Mouse (Mus musculus): ENCODE data around the gene Mrtfa.

DNA sequence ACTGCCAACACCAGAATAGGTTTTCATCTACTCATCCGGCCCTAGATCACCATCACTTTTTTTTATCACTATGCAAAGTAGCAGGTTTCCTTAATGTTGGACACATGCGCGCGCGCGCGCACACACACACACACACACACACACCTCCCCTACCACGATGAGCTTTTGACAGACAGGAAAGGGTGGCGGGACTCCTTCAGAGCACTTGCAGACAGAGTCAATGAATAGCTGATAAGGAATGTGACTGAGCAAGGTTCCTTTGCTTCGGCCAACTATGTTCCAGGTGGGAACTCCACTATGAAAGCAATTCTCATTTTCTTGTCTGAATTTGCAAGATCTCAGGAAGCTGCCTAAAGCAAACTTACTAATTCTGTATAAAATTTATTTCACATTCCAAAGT lies 22.7 kb downstream of the Mrtfa start:
- TF ChIP-seq CTCF (IDR thresholded peaks at IDR 0.05; ENCODE audit: borderline replicate concordance, extremely low read depth, insufficient read depth, insufficient read length) (no peak), POLR2A (IDR thresholded peaks at IDR 0.05; ENCODE audit: borderline replicate concordance, extremely low read depth, insufficient read depth, insufficient read length, poor library complexity, severe bottlenecking) (no peak)
